Mouse (Mus musculus): ENCODE measurements at regions not wholly inside any gene's neighbourhood (a gene's known extent, or its start where the extent isn't known, plus 50 kb on each side); places are given as distances from the start of the nearest gene placed in this dataset.

DNA sequence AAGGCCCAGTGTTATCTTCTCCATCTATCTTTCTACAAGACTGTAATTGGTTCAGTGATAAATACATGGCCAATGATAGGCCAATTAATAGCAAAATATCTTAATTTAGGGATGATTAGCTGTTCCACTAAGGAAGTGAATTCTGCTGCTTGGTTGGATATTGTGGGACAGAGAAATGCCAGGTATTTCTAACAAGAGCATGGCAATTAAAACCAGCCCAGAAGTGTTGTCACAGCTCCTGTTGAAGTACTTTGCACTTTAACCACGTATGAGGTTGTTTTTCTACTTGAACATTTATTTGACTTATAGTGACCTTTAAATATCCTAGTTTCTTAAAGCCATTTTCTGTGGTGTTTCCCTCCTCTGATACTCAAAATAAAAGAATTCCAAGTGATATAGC, 65.7 kb upstream of the Acsl4 start:
- WGBS (ENCODE audit: insufficient replicate concordance) = 38% methylated on average over 1 of the region's 1 CpGs
- ATAC-seq (ENCODE audit: low read depth) = no peak

DNA sequence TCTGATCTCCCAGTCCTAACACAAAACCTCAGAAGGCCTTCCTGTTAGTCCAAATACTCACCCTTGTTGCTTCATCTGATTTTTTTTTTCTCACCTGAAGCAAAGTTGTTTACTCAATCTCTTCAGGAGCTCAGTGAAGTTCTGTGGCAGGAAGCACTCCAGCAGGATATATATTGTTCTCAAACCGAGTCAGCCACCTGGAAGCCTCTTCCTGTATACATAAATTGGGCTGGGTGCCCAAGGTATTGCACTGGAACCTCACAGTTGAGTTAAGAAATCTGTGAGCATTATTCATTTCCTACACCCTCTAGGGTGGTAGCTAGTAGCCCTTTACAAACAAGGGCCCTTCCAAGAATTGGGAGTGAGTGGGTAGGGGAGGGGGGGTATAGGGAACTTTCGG, 73.8 kb upstream of the Acsl4 start:
- Histone ChIP-seq H3K36me3 (no peaks in the 10 kb centered on the region), H3K4me1 (replicated peaks) (no peaks in the 10 kb centered on the region), H3K9ac (no peak overlapping the region), H3K27me3 (no peaks in the 10 kb centered on the region), H3K4me2 (no peak overlapping the region), H3K4me3 (replicated peaks) (no peak overlapping the region), H3K27ac (no peak overlapping the region), H3K9me3 (replicated peaks) (no peaks in the 10 kb centered on the region)
- 31% methylated on average over 2 of the region's 2 CpGs for WGBS (ENCODE audit: insufficient replicate concordance)
- ATAC-seq (ENCODE audit: low read depth) (no peak), DNase-seq (no peak)

More for the DNA sequence above, 65.7 kb upstream of the Acsl4 start:
- Histone ChIP-seq H3K36me3 (no peaks in the 10 kb centered on the region), H3K27ac (no peak overlapping the region), H3K9ac (no peak overlapping the region), H3K4me2 (no peak overlapping the region), H3K27me3 (no peaks in the 10 kb centered on the region), H3K4me3 (replicated peaks) (no peak overlapping the region), H3K9me3 (replicated peaks) (no peaks in the 10 kb centered on the region), H3K4me1 (replicated peaks) (no peaks in the 10 kb centered on the region)
- DNase-seq = no peak

DNA sequence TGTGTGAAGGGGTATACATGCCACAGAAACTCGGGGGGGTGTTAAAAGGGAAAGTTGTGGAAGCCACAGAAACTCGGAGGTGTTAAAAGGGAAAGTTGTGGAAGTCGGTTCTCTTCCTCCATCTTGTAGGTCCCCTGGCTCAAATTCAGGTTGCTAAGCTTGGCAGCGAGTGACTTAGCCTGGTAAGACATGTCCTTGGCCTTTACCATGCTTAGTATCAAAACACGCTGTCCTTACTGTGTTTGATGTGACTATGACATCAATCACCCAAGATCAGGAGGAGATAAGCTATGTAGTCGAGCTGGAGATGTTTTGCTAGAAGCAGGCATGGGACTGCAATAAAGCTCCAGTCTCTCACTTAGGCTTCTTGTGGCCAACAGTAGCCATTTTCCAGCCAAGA, 74.4 kb upstream of the Acsl4 start:
- no peaks in the 10 kb centered on the region for H3K27me3 ChIP-seq
- H3K4me2 ChIP-seq = no peak overlapping the region
- no peaks in the 10 kb centered on the region for H3K9me3 ChIP-seq (replicated peaks)
- no peak overlapping the region for H3K4me3 ChIP-seq (replicated peaks)
- no peaks in the 10 kb centered on the region for H3K36me3 ChIP-seq
- DNase-seq (no peak), ATAC-seq (ENCODE audit: low read depth) (no peak)
- WGBS (ENCODE audit: insufficient replicate concordance) = 50% methylated on average over 6 of the region's 6 CpGs
- no peak overlapping the region for H3K9ac ChIP-seq
- H3K27ac ChIP-seq = no peak overlapping the region
- H3K4me1 ChIP-seq (replicated peaks) = peaks cover 3% of the 10 kb centered on the region; the same call in 1 of the 2 replicates

DNA sequence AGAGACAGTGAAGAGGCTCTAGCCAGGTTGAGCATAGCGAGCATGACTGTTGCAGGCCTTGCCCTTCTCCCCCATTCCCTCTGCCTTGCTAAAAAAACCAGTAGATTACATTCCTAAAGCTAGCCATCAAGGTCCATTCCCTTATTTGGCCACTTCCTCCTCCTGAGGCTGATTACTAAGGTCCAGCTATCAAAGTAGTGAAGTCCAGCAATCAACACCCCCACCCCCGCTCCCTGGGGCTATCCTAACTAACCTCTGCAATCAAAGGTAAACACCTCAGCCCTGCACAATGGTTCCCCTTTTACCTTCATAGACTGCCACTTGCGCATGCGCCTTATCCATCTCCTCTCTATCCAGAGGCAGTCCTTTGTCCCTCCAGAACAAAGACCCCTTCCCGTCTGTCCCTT, 77.5 kb upstream of the Acsl4 start:
- WGBS (ENCODE audit: insufficient replicate concordance) = 27% methylated on average over 5 of the region's 5 CpGs
- Histone ChIP-seq H3K27me3 (no peaks in the 10 kb centered on the region), H3K9me3 (replicated peaks) (no peaks in the 10 kb centered on the region), H3K36me3 (no peaks in the 10 kb centered on the region), H3K9ac (no peak overlapping the region), H3K4me1 (replicated peaks) (peaks cover 6% of the 10 kb centered on the region; the same call in 1 of the 2 replicates), H3K27ac (no peak overlapping the region), H3K4me3 (replicated peaks) (no peak overlapping the region), H3K4me2 (no peak overlapping the region)
- DNase-seq (no peak), ATAC-seq (ENCODE audit: low read depth) (no peak)

DNA sequence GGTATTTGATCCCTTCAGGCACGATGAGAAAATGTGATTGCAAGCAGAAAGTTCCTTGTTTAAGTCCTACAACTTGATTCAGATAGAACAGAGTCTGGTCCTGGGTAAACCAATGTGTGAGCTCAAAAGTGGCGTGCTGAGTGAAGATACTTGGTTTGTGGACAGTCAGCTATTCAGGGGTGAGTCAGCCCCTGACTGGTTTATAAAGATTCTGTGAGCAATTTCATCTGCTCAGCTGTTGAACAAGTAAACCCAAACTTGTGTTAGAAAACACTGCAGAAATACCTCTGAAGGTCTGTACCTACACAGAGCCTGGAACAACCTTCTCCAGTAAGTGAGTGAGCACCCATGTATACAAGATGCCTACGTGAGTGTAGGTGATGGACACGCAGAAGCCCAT, 78.1 kb upstream of the Acsl4 start:
- H3K4me1 ChIP-seq (replicated peaks) = peaks cover 6% of the 10 kb centered on the region; the same call in 1 of the 2 replicates
- whole genome bisulfite sequencing (ENCODE audit: insufficient replicate concordance) = 41% methylated on average over 4 of the region's 4 CpGs
- no peak overlapping the region for H3K9ac ChIP-seq
- no peak for DNase-seq
- H3K36me3 ChIP-seq = no peaks in the 10 kb centered on the region
- H3K27me3 ChIP-seq = no peaks in the 10 kb centered on the region
- no peak overlapping the region for H3K4me3 ChIP-seq (replicated peaks)
- H3K4me2 ChIP-seq = no peak overlapping the region
- no peaks in the 10 kb centered on the region for H3K9me3 ChIP-seq (replicated peaks)
- H3K27ac ChIP-seq = no peak overlapping the region
- ATAC-seq (ENCODE audit: low read depth) = no peak

DNA sequence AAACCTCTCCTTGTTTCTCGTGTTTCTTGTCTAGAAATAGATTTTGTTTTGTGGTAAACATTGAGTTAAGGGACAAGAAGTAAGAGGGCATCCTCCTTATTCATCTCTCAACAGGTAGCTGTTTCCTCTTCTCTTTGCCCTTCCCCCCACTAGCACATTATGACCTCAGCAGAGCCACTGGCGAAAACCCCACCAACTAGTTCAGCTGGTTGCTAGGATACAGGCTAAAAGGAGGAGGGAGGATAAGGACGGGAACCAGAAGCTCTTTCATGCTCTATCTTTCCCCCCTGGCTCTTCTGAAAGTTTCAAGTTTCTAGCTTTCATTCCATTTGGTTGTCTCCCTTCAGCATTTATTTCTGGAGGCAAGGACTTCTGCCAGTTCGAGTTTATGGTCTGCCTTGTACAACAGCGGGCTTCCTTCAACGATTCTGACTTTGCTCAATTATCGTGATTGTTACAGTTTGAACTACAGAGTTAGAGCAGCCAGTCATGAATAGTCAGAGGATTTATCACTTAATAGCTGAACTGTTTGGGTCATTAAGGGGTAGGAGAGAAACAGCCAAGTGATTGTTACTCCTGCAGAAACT, 78.8 kb upstream of the Acsl4 start:
- DNase-seq = no peak
- no peak for ATAC-seq (ENCODE audit: low read depth)
- 22% methylated on average over 7 of the region's 7 CpGs for WGBS (ENCODE audit: insufficient replicate concordance)

DNA sequence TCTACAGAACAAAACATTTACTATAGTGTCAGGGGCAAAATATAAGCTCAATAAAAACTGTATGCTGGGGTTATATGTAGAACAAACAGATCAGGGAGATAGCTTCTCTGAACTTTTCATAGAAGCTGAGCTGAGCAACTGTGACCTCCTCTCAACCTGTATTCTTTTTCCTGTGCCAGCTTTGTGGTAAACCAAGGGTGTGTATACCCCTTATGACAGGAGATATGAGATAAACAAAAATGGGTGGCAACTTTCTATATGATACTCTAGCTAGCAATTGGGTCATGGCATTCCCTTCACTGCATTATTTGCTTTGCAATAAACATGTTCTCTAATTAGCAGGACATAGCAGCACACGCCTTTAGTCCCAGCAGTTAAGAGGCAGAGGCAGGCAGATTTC, 79.7 kb upstream of the Acsl4 start:
- Histone ChIP-seq H3K4me1 (replicated peaks) (peaks cover 6% of the 10 kb centered on the region; the same call in 1 of the 2 replicates), H3K9me3 (replicated peaks) (no peaks in the 10 kb centered on the region), H3K27me3 (no peaks in the 10 kb centered on the region), H3K9ac (no peak overlapping the region), H3K36me3 (no peaks in the 10 kb centered on the region), H3K4me2 (no peak overlapping the region), H3K4me3 (replicated peaks) (no peak overlapping the region), H3K27ac (no peak overlapping the region)
- 58% methylated on average over 1 of the region's 1 CpGs for WGBS (ENCODE audit: insufficient replicate concordance)
- ATAC-seq (ENCODE audit: low read depth) (no peak), DNase-seq (no peak)

More for the DNA sequence above, 78.8 kb upstream of the Acsl4 start:
- H3K9ac ChIP-seq = no peak overlapping the region
- no peaks in the 10 kb centered on the region for H3K9me3 ChIP-seq (replicated peaks)
- H3K4me3 ChIP-seq (replicated peaks) = no peak overlapping the region
- H3K4me2 ChIP-seq = no peak overlapping the region
- no peaks in the 10 kb centered on the region for H3K36me3 ChIP-seq
- no peak overlapping the region for H3K27ac ChIP-seq
- peaks cover 6% of the 10 kb centered on the region; the same call in 1 of the 2 replicates for H3K4me1 ChIP-seq (replicated peaks)
- H3K27me3 ChIP-seq = no peaks in the 10 kb centered on the region

DNA sequence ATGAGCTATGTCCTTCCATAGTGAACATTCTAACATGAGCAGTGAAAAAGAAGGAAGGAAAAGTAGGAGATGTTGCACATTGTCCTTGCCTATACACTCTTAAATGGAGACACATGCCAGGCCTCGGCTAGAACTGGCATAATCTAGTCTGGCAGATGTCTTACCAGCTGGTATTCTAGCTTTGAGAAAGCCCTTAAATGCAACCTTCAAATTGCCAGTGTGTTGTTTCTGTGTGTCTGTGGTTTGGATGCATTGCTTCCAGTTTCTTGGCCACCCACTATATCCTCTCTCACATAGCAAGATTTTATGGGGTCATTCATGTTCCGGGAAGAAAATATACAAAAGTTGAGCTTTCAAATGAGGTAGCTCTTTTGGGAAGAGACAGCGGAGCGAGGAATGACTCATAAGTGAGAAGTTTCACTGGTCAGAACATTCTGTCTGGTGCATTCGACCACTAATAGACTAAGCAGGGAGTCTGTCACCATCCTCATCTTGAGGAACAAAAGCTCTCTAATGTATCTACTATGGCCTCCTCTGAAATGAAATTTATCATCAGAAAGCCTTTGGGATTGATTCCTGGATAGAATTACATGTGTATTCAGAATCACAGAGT, 91.0 kb upstream of the Acsl4 start:
- Histone ChIP-seq H3K9ac (no peak overlapping the region), H3K27ac (no peak overlapping the region), H3K9me3 (replicated peaks) (no peaks in the 10 kb centered on the region), H3K4me2 (no peak overlapping the region), H3K4me1 (replicated peaks) (no peaks in the 10 kb centered on the region), H3K36me3 (no peaks in the 10 kb centered on the region), H3K27me3 (no peaks in the 10 kb centered on the region), H3K4me3 (replicated peaks) (no peak overlapping the region)
- WGBS (ENCODE audit: insufficient replicate concordance) = 68% methylated on average over 5 of the region's 5 CpGs
- ATAC-seq (ENCODE audit: low read depth) (no peak), DNase-seq (no peak)

DNA sequence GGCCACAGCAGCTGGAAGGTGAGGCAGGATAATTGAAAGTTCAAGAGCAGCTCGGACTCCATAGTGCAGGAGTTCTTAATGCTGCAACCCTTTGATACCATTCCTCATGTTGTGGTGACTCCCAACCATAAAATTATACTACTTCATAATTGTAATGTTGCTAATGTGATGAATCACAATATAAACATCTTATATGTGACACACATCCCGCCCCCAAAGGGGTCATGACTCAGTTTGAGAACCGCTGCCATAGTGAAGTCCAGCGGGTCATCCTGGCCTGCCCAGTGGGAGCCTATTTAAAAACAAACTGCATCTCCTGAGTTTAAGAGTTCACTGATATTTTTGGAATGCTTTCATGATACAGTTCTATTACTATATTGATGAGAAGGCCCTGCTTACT, 97.7 kb upstream of the Acsl4 start:
- 71% methylated on average over 4 of the region's 4 CpGs for WGBS (ENCODE audit: insufficient replicate concordance)

DNA sequence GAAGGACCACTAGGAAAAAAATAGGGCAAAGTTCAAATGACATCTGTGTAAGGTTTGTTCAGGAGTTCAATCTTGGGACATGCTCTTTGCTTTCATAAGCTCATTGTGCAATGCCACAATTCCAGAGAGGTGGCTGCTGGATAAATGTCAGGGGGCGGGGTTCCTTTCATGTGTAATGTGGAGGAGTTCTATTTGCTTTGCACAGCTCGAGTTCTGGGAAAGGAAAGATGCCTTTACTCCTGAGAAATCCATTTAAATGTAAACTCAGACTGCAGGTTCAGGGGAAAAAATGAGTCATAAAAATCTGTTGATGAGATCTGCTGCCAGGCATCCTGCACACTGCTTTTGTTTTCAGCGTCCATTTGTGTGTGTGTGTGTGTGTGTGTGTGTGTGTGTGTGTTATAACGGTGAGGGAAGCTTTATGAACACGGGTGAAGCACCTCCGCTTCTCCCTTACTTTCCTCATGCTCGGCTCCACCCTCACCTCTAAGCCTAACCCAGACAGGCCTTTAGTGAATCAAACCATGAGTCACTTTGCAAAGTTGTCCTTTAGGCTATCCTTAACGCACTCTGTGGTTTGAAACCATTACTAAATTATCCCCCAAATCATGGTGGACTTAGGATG, 99.9 kb upstream of the Acsl4 start:
- Histone ChIP-seq H3K9ac (no peak overlapping the region), H3K4me2 (no peak overlapping the region), H3K4me1 (replicated peaks) (no peaks in the 10 kb centered on the region), H3K27me3 (no peaks in the 10 kb centered on the region), H3K36me3 (no peaks in the 10 kb centered on the region), H3K27ac (no peak overlapping the region), H3K4me3 (replicated peaks) (no peak overlapping the region), H3K9me3 (replicated peaks) (no peaks in the 10 kb centered on the region)
- WGBS (ENCODE audit: insufficient replicate concordance) = 51% methylated on average over 7 of the region's 8 CpGs
- ATAC-seq (ENCODE audit: low read depth) (0 out of 2 replicates have a peak, but pooled peaks have one; percentile 15), DNase-seq (no peak)

More for the DNA sequence above, 97.7 kb upstream of the Acsl4 start:
- Histone ChIP-seq H3K27ac (no peak overlapping the region), H3K27me3 (no peaks in the 10 kb centered on the region), H3K9ac (no peak overlapping the region), H3K4me1 (replicated peaks) (no peaks in the 10 kb centered on the region), H3K36me3 (no peaks in the 10 kb centered on the region), H3K4me3 (replicated peaks) (no peak overlapping the region), H3K9me3 (replicated peaks) (no peaks in the 10 kb centered on the region), H3K4me2 (no peak overlapping the region)
- no peak for ATAC-seq (ENCODE audit: low read depth)
- DNase-seq = no peak

DNA sequence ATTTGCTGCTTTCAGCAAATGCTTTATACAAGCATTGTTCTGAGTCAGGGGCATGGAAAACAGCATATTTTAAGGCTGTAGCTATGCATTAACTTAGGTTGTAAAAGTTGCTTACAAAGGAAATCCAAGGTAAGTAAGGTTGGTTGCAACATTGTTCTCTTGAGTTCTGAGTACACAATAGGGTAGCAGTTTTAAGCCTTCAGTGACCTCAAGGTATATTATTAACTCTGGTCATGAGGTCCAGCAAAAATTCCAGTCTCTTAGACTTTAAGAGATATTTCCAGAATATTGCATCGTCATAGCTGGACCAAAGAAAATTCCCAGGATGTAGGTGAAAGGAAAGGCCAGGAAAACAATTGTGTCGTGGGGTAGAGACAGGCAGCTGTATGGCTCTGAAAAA, 110.8 kb upstream of the Acsl4 start:
- Histone ChIP-seq H3K27me3 (no peaks in the 10 kb centered on the region), H3K9me3 (replicated peaks) (no peaks in the 10 kb centered on the region), H3K4me2 (no peak overlapping the region), H3K36me3 (no peaks in the 10 kb centered on the region), H3K27ac (no peak overlapping the region), H3K4me1 (replicated peaks) (no peaks in the 10 kb centered on the region), H3K4me3 (replicated peaks) (no peak overlapping the region), H3K9ac (no peak overlapping the region)
- DNase-seq (no peak), ATAC-seq (ENCODE audit: low read depth) (no peak)
- 54% methylated on average over 2 of the region's 2 CpGs for WGBS (ENCODE audit: insufficient replicate concordance)

DNA sequence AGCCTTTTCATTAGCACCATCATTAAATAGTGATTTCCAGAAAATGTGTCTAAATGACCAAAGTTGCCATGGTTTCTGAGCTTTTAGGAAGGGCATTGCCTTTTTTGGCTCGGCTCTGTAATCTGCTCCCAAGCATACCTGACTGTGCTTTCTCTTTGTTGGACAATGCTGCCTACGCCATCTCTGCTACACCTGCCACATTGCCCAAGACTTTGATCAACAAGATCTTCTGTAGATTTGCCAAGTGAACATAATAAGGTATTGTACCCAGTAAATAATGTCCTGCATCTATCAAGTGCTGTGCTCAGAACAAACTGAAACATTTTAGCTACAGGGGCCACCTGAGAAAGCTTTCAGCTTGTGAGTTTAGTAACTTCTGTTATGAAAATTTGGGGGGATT, 114.6 kb upstream of the Acsl4 start:
- ATAC-seq (ENCODE audit: low read depth) = no peak
- 65% methylated on average over 2 of the region's 2 CpGs for WGBS (ENCODE audit: insufficient replicate concordance)

More for the DNA sequence above, 114.6 kb upstream of the Acsl4 start:
- H3K36me3 ChIP-seq = no peaks in the 10 kb centered on the region
- no peak overlapping the region for H3K9ac ChIP-seq
- no peaks in the 10 kb centered on the region for H3K27me3 ChIP-seq
- H3K27ac ChIP-seq = no peak overlapping the region
- H3K4me1 ChIP-seq (replicated peaks) = no peaks in the 10 kb centered on the region
- H3K4me2 ChIP-seq = no peak overlapping the region
- DNase-seq = no peak
- H3K4me3 ChIP-seq (replicated peaks) = no peak overlapping the region
- no peaks in the 10 kb centered on the region for H3K9me3 ChIP-seq (replicated peaks)
